Mouse (Mus musculus) limb, embryonic 14.5 days (tissue): ENCODE measurements around the gene Gatad2a. TPM values are rescaled to one million over a fixed set of nuclear protein-coding genes. Genes with fewer than 3 reads are reported as not detected.

ENCODE experiments used
- ATAC-seq: fragments of 200-750 bp; cut with Nextera tagmentation; 2 replicates; pipeline ENCODE4 v1.8.0; 2017; ENCODE audit warnings: low read depth, moderate number of reproducible peaks, moderate TSS enrichment; ENCODE audit not compliant: low FRiP score
- DNase-seq: peaks from one replicate; pipeline ENCODE4 v3.0.0-alpha.2; 2015; ENCODE audit warnings: low spot score
- H3K27ac ChIP-seq: fragments of 300-500 bp; sonication (generic); replicated peaks from 2 replicates; pipeline ENCODE4 v1.5.1; 2014; ENCODE audit warnings: low read depth, mild to moderate bottlenecking, low read length, moderate library complexity, mixed read lengths
- H3K27me3 ChIP-seq: fragments of 300-500 bp; sonication (generic); 2 replicates; pipeline ENCODE4 v1.6.1; 2014; ENCODE audit warnings: low read length, mixed read lengths; ENCODE audit not compliant: control insufficient read depth, insufficient read depth
- H3K36me3 ChIP-seq: fragments of 300-500 bp; sonication (generic); 2 replicates; pipeline ENCODE4 v1.6.1; 2014; ENCODE audit warnings: mild to moderate bottlenecking, low read length, moderate library complexity, mixed read lengths; ENCODE audit not compliant: control insufficient read depth, insufficient read depth
- H3K4me1 ChIP-seq: fragments of 300-500 bp; sonication (generic); 2 replicates; pipeline ENCODE4 v1.6.1; 2014; ENCODE audit warnings: antibody characterized with exemption, low read length, mixed read lengths; ENCODE audit not compliant: control insufficient read depth, insufficient read depth
- H3K4me2 ChIP-seq: fragments of 300-500 bp; sonication (generic); replicated peaks from 2 replicates; pipeline ENCODE4 v1.6.1; 2014; ENCODE audit warnings: low read depth, mild to moderate bottlenecking, low read length, moderate library complexity; ENCODE audit not compliant: severe bottlenecking
- H3K4me3 ChIP-seq: fragments of 300-500 bp; sonication (generic); replicated peaks from 2 replicates; pipeline ENCODE4 v1.5.1; 2014; ENCODE audit warnings: low read length
- H3K9ac ChIP-seq: fragments of 300-500 bp; sonication (generic); 2 replicates; pipeline ENCODE4 v1.6.1; 2014; ENCODE audit warnings: mild to moderate bottlenecking, low read depth, low read length, moderate library complexity; ENCODE audit not compliant: severe bottlenecking
- H3K9me3 ChIP-seq: fragments of 300-500 bp; sonication (generic); 2 replicates; pipeline ENCODE4 v1.6.1; 2016; ENCODE audit warnings: low read length; ENCODE audit not compliant: control insufficient read depth
- POLR2A ChIP-seq: fragments of 200-500 bp; IDR thresholded peaks from 2 replicates; pipeline ENCODE4 v1.8.0; 2012; ENCODE audit warnings: inconsistent platforms, mild to moderate bottlenecking, moderate library complexity, borderline replicate concordance; ENCODE audit not compliant: insufficient read depth, insufficient read length; ENCODE audit errors: extremely low read depth
- WGBS: fragments of 180-500 bp; shearing (Covaris S2); extraction: QIAGEN DNeasy Blood & Tissue Kit; methylation state at CpG from one replicate; pipeline ENCODE4 v1.1.7; 2014; 5-methylcytosine and 5-hydroxymethylcytosine counted together
- polyA plus RNA-seq, 2 experiments: library from polyadenylated mRNA; depleted of rRNA in 1 of 2; stranded (reverse) in 1 of 2; unstranded in 1 of 2; fragments of >200 nt; fragmentation: Nextera tagmentation in 1 of 2; extraction: Ambion mirVana in 1 of 2; gene quantifications; 2 replicates each; pipeline versions ENCODE4 v1.2.1 to v1.2.3; 2012 to 2014

Gene Gatad2a
- polyA plus RNA-seq, 2 experiments = 49.2 to 65.0 TPM

GRCm38 (mm10) chr8:69874155-69874554, 122.0 kb downstream of the Gatad2a start:
- no peak overlapping the region for H3K9ac ChIP-seq
- H3K36me3 ChIP-seq = no peaks in the 10 kb centered on the region
- ATAC-seq (no peak), DNase-seq (peak; percentile 59)
- no peaks in the 10 kb centered on the region for H3K9me3 ChIP-seq
- H3K4me3 ChIP-seq = no peak overlapping the region
- no peaks in the 10 kb centered on the region for H3K4me1 ChIP-seq
- no peaks in the 10 kb centered on the region for H3K27me3 ChIP-seq
- H3K27ac ChIP-seq = no peak overlapping the region
- H3K4me2 ChIP-seq = no peak overlapping the region
- TF ChIP-seq POLR2A = no peak
- WGBS = 9% methylated on average over 9 of the region's 9 CpGs

GRCm38 (mm10) chr8:69870907-69871306, 125.3 kb downstream of the Gatad2a start:
- Histone ChIP-seq H3K9ac (no peak overlapping the region), H3K4me1 (no peaks in the 10 kb centered on the region), H3K9me3 (no peaks in the 10 kb centered on the region), H3K27ac (no peak overlapping the region), H3K4me3 (no peak overlapping the region), H3K36me3 (no peaks in the 10 kb centered on the region), H3K27me3 (no peaks in the 10 kb centered on the region), H3K4me2 (no peak overlapping the region)
- no peak for TF ChIP-seq POLR2A
- no peak for ATAC-seq
- no peak for DNase-seq
- 82% methylated on average over 6 of the region's 6 CpGs for WGBS

- no peaks in the 10 kb centered on the region for H3K27me3 ChIP-seq
- no peaks in the 10 kb centered on the region for H3K36me3 ChIP-seq
- WGBS = 81% methylated on average over 11 of the region's 11 CpGs
- no peak for ATAC-seq
- H3K4me2 ChIP-seq = no peak overlapping the region
- no peak overlapping the region for H3K4me3 ChIP-seq
- H3K9me3 ChIP-seq = no peaks in the 10 kb centered on the region
- H3K4me1 ChIP-seq = no peaks in the 10 kb centered on the region
- no peak for DNase-seq
- H3K27ac ChIP-seq = no peak overlapping the region
- TF ChIP-seq POLR2A = no peak
- H3K9ac ChIP-seq = no peak overlapping the region
These were observed 126.0 kb downstream of the Gatad2a start for GRCm38 (mm10) chr8:69870003-69870765.

GRCm38 (mm10) chr8:69867696-69868326, 128.4 kb downstream of the Gatad2a start:
- no peak for ATAC-seq
- H3K9me3 ChIP-seq = no peaks in the 10 kb centered on the region
- no peaks in the 10 kb centered on the region for H3K27me3 ChIP-seq
- no peaks in the 10 kb centered on the region for H3K4me1 ChIP-seq
- TF ChIP-seq POLR2A = no peak
- 0 out of 2 replicates have a peak overlapping the region, but pooled peaks have one; percentile 12 for H3K9ac ChIP-seq
- no peaks in the 10 kb centered on the region for H3K36me3 ChIP-seq
- H3K27ac ChIP-seq = no peak overlapping the region
- H3K4me2 ChIP-seq = no peak overlapping the region
- WGBS = 71% methylated on average over 5 of the region's 5 CpGs
- H3K4me3 ChIP-seq = no peak overlapping the region
- no peak for DNase-seq

GRCm38 (mm10) chr8:69864180-69864579, 132.0 kb downstream of the Gatad2a start:
- Histone ChIP-seq H3K4me3 (no peak overlapping the region), H3K4me1 (no peaks in the 10 kb centered on the region), H3K27ac (no peak overlapping the region), H3K9me3 (no peaks in the 10 kb centered on the region), H3K27me3 (no peaks in the 10 kb centered on the region), H3K9ac (no peak overlapping the region), H3K4me2 (no peak overlapping the region), H3K36me3 (no peaks in the 10 kb centered on the region)
- WGBS = 64% methylated on average over 5 of the region's 5 CpGs
- ATAC-seq (no peak), DNase-seq (no peak)
- TF ChIP-seq POLR2A = no peak
